Mouse (Mus musculus): Measurements from ENCODE around the gene Sh3d21. TPM values are rescaled to one million over a fixed set of nuclear protein-coding genes. Genes with fewer than 3 reads are reported as not detected.

Gene Sh3d21
- polyA plus RNA-seq (2012; rRNA removed): 1.2 TPM in 2 replicates

DNA sequence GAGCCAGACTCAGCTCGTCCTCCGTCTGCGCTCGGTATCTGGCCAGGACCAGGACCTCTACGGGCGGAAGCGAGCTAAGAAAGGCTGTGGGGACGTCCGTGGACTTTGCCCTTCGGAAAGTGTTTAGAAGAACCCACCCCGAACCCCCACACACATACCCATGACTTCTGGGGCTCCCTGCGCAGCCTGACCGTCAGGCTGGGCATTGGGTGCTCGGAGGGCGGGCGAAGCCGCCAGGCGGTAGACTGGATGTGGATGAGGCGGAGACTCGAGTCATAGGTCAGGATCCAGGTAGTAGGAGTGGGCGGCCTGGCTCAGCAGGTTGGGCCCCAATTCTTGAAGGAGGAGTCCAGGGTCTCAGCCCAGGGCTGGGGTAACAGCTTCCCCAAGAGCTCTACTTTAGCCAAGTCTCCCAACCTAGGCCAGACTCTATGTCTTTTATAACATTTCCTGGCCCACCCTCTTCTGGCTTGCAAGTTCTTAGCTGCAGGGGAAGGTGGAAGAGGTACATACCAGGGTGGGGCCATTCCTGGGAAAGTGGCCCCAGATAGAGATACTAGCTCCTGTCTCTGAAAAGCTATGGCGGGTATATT, at the start of gene Sh3d21:
Sh3d21 (minus strand) TSS at position 425 of the 593 bp plus-strand sequence.

DNA sequence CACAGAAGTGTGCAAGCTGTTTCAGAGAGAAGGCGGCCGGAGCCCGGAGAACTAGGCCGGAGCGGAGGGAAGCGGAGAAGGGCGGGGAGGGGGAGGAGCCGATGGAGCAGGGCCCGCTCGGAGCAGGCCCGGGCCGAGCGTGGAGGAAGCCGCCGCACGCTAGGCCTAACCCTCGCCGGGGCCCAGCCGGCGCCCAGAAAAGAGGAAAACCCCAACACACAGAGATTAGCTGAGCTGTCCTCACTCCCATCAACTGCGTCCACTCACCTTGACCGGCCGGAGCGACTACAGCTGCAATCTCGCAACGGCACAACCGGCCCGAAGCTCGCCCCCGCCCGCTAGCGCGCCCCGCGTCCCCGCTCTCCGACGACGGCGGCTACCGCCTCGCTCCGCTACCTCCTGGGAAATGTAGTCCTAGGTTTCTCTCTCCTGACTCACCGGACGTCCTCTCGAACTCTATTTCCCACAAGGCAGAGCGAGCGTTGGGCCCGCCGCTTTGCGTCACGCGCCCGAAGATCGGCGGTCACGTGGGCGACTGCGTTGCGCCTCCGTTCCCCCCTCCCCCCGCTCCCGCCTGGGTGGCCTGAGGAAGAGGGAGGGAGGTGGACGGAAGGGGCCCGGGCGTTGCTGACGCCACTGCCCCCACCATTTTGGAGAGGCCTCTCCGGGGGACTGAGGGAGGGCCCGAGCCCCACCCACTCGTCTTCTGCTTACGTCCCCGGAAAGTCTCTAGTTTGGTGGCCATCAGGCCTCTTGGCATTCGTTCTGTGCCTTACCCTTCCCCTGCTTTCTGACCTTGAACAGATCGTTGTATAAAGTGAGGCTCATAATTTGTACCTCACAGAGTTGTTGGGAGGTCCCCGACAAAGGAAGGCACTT, 39.3 kb upstream of the Sh3d21 start, which contains the start of gene Thrap3:
Thrap3 (minus strand) TSS at position 458 of the 879 bp plus-strand sequence.

DNA sequence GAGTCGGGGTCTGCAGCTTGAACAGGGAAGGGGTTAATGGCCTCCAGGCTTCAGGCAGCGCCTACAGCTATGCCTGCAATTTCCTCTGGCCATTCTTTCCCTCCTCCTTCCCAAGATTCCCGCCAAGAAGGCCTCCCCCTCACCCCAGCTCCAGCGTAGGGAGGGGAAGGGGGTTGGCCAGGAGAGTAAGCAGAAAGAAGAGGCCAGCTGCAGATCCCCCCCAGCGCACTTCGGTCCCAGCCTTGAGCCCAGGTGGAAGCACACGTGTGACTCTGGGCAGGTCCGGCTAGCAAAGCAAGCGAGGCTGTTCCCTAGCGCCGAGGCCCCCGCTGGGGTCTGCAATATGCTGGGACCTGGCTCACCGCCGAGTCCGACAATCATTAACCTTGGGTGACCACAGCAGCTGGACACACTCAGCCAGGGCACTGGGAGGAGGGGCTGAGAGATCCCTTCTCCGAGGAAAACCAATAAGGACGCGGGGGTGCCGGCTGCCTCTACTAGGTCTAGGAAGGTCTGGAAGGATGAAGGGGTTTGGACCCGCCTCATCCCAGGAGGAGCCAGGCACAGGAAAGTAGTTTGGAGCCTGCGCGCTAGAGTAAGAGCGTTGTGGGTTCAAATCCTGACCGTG, 15.6 kb downstream of the Sh3d21 start, which contains the start of gene Eva1b:
Eva1b (plus strand) TSS at position 212 of the 628 bp plus-strand sequence.

DNA sequence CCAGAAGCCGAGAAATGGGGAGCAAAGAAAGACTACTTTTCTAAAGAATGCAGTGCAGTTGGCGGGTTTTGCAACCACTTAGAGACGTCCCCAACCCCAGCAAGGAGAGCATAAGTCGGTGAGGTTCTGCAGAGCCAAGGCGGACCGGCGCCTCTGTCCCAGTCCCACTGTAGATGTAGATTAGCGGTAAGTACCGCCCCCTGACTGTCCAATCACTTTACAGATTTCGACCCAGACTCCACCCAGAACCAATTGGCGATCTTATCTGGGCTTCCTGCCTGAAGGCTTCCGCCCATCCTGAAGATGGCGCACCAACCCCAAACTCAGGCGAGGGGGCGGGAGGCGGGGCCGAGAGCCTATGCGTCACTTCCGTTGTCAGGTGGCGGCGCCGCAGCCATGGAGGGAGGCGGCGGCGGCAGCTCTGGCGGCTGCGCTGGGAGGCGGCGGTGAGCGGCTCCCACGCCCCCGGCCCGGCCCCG, 59.7 kb downstream of the Sh3d21 start, which contains the start of gene Stk40:
Stk40 (plus strand) TSS at position 368 of the 479 bp plus-strand sequence.

Other genes starting within 250 kb of the Sh3d21 start
- gene Csf3r, start 138.9 kb downstream of the Sh3d21 start, polyA plus RNA-seq (2012; rRNA removed): 9.6 and 13.0 TPM in 2 replicates
- gene Mrps15, start 116.6 kb downstream of the Sh3d21 start, polyA plus RNA-seq (2012; rRNA removed): 37.4 and 41.1 TPM in 2 replicates
- gene Oscp1, start 104.9 kb downstream of the Sh3d21 start, polyA plus RNA-seq (2012; rRNA removed): 0.31 and 0.36 TPM in 2 replicates
- 17.7 and 19.1 TPM in 2 replicates for gene Lsm10, start 66.9 kb downstream of the Sh3d21 start, polyA plus RNA-seq (2012; rRNA removed)
- gene Stk40, start 59.5 kb downstream of the Sh3d21 start, polyA plus RNA-seq (2012; rRNA removed): 5.2 and 5.5 TPM in 2 replicates
- gene Eva1b, start 15.7 kb downstream of the Sh3d21 start, polyA plus RNA-seq (2012; rRNA removed): 21.5 and 22.5 TPM in 2 replicates
- 46.6 and 55.7 TPM in 2 replicates for gene Thrap3, start 39.3 kb upstream of the Sh3d21 start, polyA plus RNA-seq (2012; rRNA removed)
- gene Map7d1, start 92.9 kb upstream of the Sh3d21 start, polyA plus RNA-seq (2012; rRNA removed): 11.9 and 14.6 TPM in 2 replicates
- 25.8 and 26.1 TPM in 2 replicates for gene Trappc3, start 98.8 kb upstream of the Sh3d21 start, polyA plus RNA-seq (2012; rRNA removed)
- gene Col8a2, start 123.3 kb upstream of the Sh3d21 start, polyA plus RNA-seq (2012; rRNA removed): 0.26 and 0.27 TPM in 2 replicates
- 18.9 and 21.8 TPM in 2 replicates for gene Adprhl2, start 158.2 kb upstream of the Sh3d21 start, polyA plus RNA-seq (2012; rRNA removed)
- gene Tekt2, start 162.2 kb upstream of the Sh3d21 start, polyA plus RNA-seq (2012; rRNA removed): 0.81 and 0.97 TPM in 2 replicates